Mouse (Mus musculus): ENCODE measurements around the gene Gm29554.
"Not testable (repeated sequence)": the region's sequence is repeated elsewhere in the genome, so short reads cannot be mapped to it uniquely, and the experiment has no call there.

Gm29554 gene

GRCm38 (mm10) chrY:12273632-12274031 is at the start of gene Gm29554:
Gene Gm29554, plus strand, starts transcription at chrY:12273932.
- not testable (repeated sequence) for DNase-seq (ENCODE audit: low spot score in 2 of 2)

Measured in urinary bladder, adult 18-20 months (tissue).